Mouse (Mus musculus): ENCODE measurements around the gene Kif27. TPM values are rescaled to one million over a fixed set of nuclear protein-coding genes. Genes with fewer than 3 reads are reported as not detected.
A peak's percentile ranks its signal among the peaks of the same experiment; 100 is the strongest.
"Not testable (repeated sequence)": the region's sequence is repeated elsewhere in the genome, so short reads cannot be mapped to it uniquely, and the experiment has no call there.

Kif27 gene
- under 1 TPM in 1 of 2 experiments, not detected in 1; 0.05 TPM for total RNA-seq (2021)
- long read RNA-seq, experiment 1, result 0 reads
- long read RNA-seq, experiment 2, result 0 reads

DNA sequence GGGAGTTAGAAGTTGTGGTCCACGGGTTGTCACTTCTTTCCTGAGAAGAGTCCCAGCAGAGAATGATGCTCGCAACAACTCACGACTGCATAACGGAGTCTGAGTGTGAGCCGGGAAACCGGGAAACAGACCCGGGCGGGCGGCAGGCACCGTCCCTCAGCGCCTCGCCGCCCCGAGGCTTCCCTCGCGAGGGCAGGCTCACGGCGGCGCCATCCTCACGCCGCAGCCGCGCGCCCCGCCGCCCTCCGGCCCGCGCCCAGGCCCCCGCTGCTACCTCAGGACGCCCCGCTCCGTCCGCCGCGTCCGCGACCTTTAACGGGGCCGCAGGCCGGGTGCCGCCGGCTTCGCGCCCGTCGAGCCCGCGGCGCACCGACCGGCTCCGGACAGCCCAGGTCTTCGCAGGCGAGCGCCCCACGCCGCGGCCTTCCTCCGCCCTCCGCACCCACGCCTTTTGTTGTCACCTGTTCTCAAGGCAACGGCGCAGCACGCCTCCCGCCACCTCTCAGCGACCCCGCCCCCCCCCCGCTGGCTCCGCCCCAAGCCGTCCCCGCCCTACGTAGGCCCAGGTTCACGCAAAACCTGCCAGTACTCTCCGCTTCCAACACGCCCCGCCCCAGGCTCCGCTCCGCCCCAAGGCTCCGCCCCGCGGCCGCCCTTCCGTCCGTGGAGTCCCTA lies at the start of gene Kif27:
Kif27 (minus strand) TSS at position 494 of the 675 bp plus-strand sequence.
- DNase-seq, result peak; percentile 82

DNA sequence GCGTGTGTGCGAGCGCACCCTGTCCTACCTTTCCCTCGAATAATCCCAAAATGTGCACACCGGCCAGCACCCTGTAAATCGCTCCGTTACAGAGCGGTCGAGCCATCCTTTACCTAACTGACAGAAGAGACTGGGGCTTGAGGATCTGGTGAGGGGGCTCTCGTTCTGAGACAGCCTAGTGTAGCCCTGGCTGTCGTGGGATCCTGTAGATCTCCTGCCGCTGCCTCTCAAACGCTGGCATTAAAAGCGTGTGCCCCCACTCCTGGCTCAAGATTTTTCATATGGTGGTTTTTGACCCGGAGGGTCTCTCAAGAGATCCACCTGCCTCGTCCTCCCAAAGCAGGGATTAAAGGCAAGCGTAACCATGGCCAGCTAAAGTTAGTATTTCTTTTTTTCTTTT lies 44.3 kb upstream of the Kif27 start, which contains the start of gene Hnrnpk:
Hnrnpk (minus strand) TSS at position 101 of the 400 bp plus-strand sequence.
- DNase-seq, result not testable (repeated sequence)

DNA sequence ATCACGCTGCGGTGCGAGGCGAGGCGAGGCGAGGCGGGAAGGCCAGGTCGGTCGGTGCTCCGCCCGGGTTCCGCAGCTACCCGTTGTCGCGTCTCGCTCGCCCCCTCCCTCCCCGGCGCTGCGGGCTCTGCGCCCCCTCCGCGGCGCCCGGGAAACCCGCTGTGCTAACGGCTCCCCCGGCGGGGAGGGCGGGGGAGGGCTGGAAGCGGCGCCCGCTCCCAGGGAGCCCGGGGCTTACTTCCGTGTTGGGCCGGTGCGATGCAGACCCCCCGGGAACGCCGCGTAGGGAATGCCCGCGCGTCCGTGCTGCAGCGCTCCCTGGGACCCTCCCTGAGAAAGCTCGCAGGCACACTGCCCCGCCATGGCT lies 43.8 kb upstream of the Kif27 start:
- no peak for DNase-seq

DNA sequence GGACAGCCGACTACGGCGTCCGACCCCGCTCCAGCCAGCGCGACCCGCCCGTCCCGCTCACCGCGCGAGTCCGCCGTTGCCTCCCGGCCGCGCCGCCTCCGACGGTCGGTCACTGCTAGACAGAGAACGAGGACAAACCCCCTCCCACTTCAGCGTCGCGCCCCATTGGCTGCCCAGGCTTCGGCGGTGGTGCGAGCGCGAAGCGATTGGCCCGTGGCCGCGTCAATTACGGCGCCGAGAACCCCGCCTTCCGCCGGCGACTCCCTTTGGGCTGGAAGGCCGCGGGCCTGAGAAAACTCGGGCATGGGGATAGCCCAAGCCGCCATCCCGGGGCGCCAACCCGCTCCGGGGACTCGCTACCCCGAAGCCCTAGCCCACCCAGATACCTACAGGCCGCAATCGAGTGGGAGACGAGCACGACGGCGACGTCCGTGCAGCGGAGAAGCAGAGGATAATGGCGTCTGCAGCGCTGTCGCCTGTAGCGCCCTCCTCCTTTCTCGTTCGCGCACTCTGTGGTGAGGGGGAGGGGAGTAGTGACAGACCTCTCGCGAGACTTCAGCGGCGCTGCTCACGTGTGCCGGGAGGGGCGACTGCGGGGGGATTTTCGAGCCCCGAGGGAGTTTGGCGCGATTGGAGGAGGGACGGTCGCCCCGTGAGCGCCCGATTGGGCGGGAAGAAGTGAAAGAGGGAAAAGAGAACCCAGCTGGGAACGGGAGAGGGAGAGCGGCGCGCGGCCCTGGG lies 43.3 kb upstream of the Kif27 start, which contains the start of gene Rmi1:
Rmi1 (plus strand) TSS at position 246 of the 741 bp plus-strand sequence.
- DNase-seq, result peak; percentile 98

DNA sequence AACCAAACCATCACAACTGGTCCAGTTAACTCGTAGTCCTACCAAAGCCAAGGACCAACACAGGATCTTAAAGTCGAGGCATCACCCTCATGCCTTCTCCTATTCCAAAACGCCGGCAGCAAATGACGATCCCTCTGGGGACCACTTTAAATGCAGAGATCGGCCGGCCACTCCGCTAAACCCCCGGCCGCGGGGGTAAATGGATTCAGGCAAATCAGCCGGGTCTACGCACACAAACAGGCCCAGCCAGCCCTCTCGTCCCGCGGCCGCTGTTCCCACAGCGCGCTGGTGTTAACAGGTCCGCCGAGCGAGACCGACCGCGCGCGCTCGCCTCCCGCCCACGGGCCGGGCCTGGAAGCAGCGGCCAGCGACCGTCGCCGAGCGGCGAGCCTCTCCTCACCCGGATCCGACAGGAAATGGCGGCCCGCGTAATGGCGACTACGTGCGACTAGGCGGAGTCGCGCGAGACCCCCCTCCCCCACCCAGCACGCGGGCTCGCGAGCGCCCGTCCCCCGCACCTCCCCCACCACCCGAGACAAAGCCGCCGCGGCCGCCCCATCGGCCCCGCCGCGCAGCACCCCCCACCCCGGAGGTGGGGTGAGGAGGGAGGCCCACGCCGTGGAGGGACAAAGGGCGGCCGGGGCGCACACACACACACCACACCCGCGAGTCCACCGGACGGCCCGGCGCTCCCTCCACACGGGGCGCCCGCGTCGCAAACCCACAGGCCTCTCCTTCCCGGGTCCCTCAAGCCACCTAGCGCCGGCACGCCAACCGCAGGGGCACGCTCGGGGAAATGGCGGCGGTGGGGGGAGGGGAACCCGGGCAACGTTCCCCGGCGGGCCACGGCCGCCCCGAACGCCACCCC lies 42.4 kb upstream of the Kif27 start:
- DNase-seq, result peak; percentile 74

DNA sequence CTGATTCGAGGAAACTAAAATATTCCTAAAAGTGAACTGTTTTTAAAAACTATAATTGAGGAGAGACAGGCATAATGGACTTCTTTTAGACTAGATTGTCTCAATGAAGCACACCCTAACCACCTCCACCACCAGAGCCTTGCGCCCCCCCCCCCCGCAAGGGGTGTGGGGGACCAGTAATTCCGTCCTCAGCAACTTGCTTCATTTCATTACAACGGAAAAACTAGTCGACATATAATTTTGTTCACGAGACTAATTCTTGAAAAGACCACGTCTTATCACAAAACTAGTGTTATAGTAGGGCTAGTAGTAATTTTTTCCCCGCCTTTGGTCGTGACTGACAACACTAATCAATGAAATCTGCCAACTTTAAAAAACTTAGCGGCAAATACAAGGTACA lies 41.7 kb upstream of the Kif27 start:
- no peak for DNase-seq

DNA sequence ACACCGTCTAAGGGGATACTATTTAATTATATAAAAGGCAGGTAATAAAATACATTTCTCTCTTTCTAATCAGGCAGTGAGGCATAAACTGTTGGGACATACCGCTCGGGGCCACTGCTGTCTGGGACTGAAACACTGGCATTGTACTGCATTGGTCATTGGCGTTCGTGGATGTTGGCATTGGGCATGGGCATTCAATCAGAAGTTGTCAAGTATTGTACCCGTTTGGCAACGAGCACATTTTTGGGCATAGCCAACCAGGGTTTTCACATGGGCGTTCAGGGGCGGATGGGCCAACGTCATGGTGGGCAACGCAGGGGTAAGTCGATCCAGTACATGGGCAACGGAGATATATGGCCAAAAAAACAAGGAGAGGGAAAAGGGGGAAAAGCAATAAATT lies 38.7 kb upstream of the Kif27 start:
- no peak for DNase-seq

DNA sequence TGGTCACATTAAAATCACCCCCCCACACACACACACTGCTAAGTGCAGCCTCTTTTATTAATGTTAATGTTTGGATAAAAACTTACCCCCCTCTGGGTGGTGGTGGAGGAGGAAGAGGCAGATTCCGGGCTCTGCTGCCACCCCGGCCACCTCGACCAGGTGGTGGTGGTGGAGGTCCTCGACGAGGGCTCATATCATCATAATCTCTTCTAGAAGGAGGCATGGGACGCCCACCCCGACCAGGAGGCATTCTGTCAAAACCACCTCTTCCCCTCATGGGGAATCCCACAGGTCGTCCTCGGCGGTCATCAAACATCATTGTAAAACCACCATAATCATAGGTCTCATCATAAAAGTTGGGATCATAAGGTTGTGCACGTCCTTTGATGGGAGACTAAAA lies 35.5 kb upstream of the Kif27 start:
- not testable (repeated sequence) for DNase-seq

DNA sequence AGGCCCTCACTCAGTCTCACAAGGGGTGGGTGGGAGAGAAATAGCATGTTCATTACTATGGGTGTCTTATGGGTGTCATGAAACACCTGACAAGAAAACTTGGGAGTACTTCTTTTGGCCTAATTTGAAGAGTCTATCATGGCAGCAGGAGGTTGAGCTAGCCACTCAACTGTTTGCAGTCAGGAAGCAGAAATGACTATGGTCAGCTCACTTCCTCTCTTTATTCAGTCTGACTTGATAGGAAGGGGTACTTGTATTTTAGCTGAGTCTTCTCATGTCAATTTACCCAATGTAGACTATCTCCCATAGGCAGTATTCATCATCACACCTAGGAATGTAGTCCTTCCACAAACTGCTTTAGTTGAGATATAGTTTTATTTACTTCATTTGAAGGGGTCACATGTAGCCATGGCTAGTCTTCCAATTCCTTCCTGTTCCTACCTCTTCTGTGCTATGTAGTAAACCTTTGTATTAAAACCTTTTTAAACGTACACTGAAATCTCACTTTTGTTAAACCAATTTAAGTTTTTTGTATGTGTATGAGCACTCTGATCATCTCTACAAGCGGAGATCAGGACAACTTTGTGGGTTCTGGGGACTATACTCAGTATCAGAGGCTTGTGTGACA lies 30.5 kb upstream of the Kif27 start:
- no peak for DNase-seq

DNA sequence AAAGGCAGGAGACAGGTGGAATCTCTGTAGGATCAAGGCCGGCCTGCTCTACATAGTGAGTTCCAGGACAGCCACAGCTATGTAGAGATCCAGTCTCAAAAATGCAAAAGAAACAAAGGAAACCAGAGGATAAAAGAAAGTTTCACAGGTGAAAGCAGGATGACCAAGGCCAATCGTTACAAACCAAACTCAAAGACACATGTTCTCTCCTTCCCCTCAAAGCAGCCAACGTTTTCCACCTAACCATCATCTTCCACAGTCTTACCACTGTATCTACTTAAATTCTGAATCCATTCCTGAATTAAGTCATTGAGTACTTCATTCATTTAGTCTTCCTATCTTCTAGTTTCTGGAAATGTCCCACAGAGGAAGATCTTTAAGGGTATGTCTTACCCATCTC lies 29.5 kb upstream of the Kif27 start:
- DNase-seq, result no peak

DNA sequence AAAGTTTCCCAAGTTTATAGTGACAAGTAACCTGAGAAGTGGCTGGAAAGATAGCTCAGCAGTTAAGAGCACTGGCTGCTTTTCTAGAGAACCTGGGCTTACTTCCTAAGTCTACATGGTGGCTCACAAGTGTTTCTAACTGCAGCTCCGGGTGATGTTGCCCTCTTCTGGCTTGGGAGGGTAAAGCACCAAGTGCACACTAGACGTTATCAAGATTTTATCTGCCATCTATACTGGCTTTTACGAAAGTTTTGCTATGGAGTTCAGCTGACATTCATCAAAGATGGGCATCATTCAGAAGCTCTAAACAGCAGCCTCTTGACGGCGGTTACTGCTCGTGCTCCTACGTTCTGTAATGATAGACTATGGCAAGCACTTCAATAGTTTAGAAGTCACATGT lies 29.0 kb upstream of the Kif27 start:
- peak; percentile 50 for DNase-seq

DNA sequence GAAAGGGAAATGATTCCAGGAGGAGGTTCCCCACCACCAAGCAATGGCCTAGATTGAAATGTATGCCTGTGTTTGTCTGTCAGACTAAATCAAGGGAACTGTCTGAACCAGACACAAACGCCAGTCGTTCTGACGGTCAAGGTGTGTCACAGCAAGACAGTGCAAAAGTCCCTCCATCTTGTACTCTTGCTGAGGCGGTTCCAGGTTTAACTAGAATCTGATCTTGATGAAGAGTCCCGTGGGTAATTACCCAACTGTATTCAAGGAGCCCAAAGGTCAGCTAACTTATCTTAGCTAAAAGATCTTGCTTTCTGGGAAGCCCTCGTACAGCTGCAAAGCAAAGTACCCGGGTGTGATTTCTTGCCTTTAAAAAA lies 26.6 kb upstream of the Kif27 start:
- DNase-seq, result no peak

DNA sequence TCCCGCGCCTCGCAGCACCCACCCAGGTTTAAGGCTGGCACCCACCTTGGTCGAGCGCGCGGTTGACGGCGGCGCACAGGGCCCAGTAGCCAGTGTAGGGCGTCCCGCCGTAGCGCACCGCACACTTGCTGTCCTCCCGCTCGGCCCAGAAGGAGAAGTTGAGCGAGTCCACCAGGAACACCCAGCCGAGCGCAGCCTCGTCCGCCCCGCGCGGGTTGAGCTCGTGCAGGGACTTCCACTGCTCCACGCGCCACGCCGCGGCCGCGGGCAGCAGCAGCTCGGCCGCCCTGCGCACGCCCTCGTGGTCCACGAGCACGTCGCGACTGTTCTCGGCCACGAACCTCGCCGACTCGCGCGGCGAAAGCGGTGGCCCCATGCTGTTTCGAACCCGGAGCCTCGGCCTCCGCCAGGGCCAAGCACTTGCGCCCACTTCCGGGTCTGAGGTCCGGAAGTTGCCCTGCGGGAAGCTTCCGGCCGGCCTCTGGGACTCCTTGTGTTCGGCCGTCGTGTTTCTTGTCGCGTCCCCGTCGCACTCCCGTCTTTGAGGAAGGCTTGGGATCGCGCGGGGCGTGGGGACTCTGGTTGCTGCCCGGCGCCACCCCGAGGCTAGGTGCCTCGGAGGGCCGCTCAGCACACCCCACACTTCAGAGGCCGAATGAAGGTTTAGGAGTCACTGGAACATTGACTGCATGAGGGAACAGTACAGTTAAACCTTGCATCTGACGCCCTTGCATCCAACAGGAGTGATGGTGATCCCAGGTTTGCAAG lies 26.0 kb upstream of the Kif27 start, which contains the start of gene 2210016F16Rik:
2210016F16Rik (minus strand) TSS at position 447 of the 768 bp plus-strand sequence.
- DNase-seq, result peak; percentile 60

DNA sequence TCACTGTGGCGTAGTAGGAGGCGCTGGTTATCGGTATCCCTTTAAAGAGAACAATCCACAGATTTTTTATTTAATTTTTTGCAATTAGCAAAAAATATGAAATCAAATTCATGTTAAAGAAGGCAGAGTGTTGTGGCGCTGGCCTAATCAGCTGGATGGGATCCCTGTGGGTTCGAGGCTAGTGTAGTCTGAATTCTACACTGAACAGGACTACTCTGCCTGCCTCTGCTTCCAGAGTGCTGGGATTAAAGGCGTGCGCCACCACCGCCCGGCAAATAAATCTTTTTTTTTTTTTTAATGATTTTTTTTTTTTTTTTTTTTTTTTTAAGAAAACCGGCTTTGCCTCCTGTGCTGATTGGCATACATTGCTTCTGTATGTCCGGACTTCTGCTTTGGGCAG lies 25.4 kb upstream of the Kif27 start:
- no peak for DNase-seq

DNA sequence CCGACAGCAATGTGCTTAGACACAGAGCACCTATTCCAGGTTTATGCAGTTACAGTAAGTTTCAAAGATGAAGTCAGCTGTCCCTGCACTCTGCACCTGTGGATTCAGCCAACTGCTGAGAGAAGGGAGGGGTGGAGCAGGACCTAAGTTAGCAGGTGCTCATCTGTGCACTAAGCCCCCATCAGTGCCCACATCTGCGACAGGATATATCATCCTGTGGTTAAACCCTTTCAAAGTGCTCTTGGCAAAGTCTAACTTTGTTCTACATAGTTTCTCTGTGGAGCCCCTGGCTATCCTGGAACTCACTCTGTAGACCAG lies 14.2 kb upstream of the Kif27 start:
- no peak for DNase-seq

DNA sequence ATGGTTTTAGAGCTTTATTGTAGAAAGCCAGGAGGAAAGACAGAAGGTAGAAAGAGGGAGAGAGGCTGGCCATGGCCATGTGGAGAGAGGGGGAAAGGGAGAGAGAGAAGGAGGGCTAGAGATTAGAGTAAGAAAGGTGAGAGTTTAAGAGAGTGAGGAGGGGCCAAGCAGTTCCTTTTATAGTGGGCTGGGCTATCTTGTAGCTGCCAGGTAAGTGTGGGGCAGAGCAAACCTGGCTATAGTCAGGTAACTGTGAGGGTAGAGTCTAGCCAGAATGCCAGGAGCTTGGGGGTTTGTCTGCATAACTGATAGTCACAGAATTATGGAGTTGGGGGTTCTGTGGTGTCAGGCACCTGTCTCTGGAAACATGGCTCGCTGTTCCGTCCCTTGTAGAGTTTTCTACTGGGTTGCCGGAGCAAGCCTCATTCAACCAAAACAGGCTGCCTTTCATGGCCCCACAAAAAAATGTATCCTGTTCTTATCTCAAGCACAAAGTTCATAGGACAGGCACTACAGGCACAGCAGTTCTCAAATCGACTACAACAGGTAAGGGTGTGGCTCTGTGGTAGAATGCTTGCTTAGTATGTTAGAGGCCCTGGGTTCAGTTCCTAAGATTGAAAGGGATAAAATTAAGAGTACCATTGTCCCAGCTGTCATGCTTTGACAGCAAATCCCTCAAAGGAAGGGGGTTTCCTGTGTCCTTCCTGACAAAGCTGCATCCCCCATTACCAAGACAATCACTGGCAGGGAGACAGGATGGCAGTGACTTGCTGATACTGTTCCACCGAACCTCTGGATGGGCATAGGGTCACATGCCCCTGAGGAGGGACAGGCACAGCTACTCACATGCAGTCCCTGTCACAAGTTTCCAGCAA lies 13.6 kb upstream of the Kif27 start:
- no peak for DNase-seq

DNA sequence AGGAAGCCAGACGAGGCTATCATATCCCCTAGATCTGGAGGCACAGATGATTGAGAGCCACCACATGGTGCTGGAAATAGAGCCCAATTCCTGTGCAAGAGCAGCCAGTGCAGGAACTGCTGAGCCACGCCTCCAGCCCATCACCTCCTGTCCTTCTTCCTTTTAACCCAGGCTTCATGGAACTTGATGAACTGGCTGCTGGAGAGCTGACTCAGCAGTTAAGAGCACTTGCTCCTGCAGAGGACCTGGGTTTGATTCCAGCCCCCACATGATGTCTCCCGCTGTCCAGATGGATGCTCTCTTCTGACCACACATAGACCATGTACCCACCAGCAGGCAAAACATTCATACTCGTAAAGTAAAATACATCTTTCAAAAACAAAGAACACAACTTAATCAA lies 9.9 kb upstream of the Kif27 start:
- no peak for DNase-seq

DNA sequence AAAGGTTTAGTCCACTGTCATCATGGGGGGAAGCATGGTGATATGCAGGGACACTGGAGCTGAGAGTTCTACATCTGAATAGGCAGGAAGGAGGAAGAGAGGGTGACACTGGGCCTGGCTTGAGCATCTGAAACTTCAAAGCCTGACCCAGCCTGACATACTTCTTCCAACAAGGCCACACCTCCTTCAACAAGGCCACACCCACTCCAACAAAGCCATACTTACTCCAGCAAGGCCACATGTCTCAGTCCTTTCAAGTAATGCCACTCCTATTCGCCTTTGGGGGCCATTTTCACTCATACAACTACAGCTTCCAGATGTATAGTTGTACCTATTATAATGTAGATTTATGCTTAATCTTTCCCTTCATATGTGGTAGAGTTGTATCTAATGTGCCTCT lies 8.7 kb upstream of the Kif27 start:
- DNase-seq, result no peak

DNA sequence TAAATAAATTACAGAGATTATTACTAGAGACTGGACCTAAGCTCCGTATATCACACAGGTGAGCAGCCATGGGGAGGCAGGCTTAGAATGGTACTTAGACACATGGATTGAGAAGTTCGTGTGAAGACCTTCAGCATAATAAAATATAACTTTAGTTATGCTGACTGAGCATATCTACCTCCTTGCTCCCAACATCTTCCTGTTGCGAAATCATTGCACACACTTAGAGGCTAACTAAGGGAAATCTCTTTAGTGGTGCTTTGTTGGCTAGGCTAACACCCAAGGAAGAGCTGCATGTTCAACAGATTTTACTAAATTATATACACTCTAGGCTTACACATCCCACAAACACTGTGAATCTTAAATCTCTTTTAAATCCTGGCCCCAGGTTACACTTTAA lies 7.5 kb upstream of the Kif27 start:
- DNase-seq, result no peak

DNA sequence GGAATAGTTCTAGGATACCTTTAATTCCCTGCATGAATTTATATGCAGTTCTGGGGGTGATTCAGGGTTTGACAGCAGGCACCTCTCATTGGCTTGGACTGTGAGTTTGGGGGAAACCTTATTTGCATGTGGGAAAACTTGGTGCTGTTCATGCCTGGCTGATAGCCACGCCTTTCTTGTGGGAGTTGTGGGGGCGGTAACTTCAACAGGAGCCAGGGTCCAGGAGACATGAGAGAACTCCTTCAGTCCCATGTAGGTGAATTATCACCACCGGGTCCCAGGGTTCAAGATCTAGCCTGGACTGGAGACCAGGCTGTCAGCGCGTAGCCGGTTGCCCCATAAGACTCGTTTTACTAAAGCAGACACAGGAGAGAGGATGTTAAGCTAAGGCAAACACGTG lies 6.3 kb upstream of the Kif27 start:
- DNase-seq, result not testable (repeated sequence)

Measured in gastrocnemius, postnatal 25 days (tissue).